Mouse (Mus musculus) right cerebral cortex, postnatal 14 days (tissue): ENCODE measurements around the gene Dnah2.
"Not testable (repeated sequence)": the region's sequence is repeated elsewhere in the genome, so short reads cannot be mapped to it uniquely, and the experiment has no call there.

Experiments
- DNase-seq: peaks from one replicate; pipeline ENCODE4 v3.0.0; 2022

Dnah2 gene

DNA sequence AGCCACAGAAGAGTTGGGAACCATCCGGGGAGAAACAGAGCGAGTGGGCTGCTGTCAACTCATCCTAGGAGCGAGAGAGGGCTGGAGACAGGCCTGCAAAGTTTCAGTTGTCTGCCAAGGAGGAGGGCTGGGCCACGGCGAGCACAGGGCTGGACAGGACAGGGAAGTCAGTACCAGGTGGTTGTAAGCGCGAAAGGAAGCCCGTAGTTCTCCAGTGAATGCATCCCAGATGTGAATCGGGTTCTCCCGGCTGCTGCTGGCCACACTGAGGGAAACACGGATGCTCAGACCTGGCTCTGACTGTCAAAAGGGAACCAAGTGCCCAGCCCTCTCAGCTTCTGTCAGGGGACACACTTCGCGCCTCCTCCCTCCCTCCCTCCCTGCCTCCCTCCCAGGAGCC is 14.5 kb upstream of the Dnah2 start:
- no peak for DNase-seq

GRCm38 (mm10) chr11:69560896-69561854 is 12.3 kb upstream of the Dnah2 start:
- DNase-seq = no peak

DNA sequence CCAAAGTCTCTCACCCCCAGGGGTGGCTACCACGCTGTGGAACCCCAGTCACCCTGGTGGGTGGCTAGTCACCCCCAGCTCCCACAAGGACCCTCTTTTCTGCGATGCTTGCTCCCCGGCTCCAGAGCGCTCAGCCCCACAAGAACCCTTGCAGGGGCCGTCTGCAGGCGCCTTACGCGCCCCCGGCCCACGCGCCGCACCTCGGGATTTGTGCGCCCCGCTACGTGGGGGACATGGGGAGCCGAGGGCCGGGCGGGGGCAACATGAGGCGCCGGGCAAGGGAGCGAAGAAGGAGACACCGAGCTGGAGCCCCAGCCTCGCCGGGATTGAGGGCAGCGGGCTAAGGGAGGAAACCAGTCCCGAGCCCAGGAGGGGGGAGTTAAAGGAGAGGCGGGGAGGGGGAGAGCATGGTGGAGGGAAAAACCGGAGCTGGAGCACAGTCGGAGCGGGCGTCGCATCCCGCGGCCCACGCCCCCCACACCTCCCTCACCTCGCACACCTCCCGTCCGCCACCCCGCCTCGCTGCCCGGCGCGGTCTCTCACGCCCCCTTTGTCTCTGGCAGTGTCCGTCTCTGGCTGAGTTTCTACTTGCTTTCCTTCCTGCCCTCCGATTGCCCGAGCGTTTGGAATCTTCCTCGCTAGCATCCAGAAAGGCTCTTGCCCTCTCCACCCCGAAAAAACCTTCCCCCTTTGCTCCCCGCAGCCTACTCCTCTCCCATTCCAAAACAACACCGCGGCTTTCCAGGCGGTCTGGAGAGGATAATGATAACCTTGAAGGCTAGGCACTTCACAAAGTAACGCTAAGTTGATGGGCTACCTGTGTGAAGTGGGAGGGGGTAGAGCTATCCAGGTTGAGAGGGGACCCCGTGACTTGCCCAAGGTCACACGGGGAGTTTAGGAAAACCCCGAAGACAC is 11.2 kb upstream of the Dnah2 start, which contains the start of gene Efnb3:
TSS of gene Efnb3 (minus strand) at position 355 of the 915 bp plus-strand sequence.
- peak; percentile 63 for DNase-seq

DNA sequence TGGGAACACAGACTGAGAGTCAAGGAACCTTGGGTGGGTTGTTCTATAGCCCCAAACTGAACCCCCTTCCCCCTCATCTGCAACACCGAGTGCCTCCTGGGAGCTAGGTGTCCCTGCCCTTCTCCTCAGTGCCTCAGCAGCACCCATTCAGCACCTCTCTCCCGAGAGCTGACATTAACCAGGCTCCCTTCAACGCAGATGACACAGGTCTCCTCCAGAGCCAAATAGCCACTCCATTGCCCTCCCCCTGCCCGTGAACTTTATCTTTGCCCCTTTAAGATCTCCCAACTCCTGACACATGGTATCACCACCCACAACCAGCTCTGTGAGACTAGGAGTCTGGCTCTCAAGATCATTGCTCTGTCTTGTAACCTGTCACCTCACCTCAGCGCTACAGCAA is 10.3 kb upstream of the Dnah2 start:
- DNase-seq = no peak

- DNase-seq = no peak
Observed at GRCm38 (mm10) chr11:69558756-69559155, 9.8 kb upstream of the Dnah2 start.

- DNase-seq = peak; percentile 66
Observed at GRCm38 (mm10) chr11:69557381-69557958, 8.6 kb upstream of the Dnah2 start.

DNA sequence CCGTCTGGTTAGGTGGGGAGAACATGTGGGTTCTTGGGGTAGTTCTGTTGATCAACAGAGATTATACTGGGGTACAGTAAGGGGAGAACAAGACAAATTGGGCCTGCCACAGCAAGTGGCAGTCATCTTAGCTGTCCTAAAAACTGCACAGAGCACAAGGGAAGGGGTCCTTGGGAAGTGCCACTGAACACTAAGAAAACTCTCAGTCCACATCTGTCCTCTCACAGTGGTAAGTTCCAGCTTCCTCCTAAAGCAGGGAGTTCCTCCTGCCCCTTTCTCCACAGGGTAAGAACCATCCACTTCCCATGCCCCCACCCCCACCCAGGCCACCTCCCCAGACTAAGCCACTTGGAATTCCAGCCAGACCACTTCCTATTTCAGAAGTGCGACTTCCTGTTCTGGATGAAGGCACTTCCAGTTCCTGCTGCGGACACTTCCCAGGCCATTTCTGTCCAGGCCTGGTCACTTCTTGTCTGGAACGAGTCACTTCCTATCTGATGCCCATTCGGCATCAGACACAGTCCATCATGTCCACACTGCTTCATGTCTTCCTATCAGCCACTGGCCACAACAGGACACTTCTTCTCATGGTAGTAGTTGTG is 5.7 kb upstream of the Dnah2 start:
- no peak for DNase-seq

- no peak for DNase-seq
Observed at GRCm38 (mm10) chr11:69553341-69553721, 4.4 kb upstream of the Dnah2 start.

DNA sequence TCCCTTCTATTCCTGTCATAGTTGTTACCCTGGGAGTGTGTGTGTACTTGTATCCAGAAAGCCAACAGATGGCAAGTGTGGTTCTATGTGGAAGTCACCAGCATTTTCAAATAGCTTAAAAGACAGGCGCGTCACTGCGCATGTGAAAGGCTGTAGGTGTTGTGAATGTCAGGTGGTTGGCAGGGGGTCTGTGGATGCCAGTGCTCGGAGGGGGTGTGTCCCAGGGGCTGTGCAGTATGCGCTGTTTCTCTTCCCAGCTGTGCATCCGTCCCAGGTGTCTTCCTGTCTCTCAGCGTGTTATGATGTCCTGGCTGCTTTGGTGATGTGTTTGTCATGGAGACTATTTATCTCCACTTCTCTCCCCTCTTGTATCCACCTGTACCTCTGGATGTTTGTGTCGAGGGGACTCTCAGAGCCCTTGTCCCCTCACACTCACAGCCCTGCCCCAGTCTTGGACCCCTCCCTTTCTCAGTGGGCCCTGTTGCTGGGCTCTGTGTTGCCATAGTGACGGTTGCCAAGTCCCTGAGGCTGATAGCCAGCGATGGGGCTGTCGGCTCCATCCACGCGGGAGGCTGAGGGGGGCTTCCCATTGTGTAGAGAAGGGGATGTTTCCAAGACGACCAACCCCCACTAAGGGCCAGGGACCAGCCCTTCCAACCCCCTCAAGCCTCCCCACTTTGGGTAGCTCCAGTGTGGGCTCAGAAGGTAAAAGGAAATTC is 3.9 kb upstream of the Dnah2 start:
- DNase-seq = peak; percentile 70

DNA sequence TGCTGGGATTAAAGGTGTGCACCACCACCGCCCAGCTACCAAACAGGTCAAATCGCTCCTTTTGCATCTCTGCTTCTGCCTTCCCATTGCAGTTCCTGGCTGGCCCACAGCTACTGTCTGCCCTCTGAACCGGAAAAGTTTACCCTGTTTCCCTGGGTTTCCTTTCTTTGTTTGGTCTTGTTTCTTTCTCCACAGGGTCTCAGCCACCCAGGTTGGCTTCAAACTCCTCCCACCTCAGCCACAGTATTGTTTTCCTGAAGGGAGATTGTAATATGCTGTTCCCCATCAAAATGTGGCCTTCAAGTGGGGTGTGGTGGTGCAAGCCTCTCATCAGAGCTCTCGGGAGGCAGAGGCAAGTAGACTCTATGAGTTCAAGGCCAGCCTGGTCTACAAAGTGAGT is 2.4 kb upstream of the Dnah2 start:
- DNase-seq = no peak

GRCm38 (mm10) chr11:69547071-69547470 is 1.8 kb downstream of the Dnah2 start:
- DNase-seq = peak; percentile 62

DNA sequence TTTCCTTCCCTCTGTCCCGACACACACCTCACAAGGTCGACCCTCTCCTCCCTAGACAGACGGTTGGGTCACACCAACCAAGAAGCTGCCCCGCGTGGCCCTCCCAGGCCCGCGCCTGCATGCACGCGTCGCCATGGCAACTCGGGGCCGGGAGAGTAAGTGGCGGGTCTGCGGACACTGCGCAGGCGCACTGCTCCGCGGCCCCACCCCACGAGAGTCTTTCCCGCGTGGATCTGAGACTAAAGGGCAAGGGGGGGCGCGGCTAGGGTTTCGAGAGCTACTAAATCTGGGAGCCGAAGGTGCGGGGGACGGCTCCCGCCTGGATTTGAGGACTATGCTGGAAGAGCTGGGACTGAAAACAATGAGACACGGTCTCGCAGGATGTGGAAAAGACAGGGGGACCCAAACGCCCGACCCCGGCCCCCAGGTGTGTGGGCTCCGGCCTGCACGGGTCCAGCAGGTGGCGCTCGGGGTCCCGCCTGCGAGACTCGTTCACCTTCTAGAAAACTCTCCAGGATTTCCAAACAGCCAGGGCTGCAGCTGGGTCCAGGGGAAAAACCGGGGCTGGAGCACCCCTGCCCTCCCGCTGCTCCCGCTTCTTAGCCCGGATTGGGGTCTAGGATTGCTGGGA is 2.4 kb downstream of the Dnah2 start:
- DNase-seq = peak; percentile 89

DNA sequence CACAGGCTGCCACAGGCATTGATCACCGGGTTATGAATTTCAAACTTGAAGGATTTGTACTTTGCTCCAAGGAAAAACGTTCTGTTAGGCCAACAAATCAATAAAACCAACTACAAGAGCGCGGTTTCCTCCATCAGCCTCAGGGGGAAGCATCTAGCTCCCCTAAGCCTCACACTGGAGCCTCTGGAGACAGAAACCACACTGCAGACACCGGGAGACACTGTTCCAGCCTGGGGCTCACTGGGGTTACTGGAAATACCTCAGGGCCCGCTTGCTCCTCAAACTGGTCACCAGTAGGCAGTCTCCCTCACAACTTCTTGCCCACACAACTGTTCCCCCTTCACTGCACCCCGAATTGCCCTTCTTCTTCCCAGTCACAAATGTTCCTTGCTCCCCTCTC is 3.0 kb downstream of the Dnah2 start:
- DNase-seq = no peak

- no peak for DNase-seq
Observed at GRCm38 (mm10) chr11:69543598-69543997, 5.3 kb downstream of the Dnah2 start.

DNA sequence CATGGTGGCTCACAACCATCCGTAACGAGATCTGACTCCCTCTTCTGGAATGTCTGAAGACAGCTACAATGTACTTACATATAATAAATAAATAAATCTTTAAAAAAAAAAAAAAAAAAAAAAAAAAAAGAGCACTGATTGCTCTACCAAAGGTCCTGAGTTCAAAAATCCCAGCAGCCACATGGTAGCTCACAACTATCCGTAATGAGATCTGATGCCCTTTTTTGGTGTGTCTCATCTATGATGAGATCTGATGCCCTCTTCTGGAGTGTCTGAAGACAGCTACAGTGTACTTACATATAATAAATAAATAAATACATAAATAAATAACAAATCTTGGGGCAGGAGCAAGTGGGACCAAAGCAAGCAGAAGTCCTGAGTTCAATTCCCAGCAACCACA is 7.2 kb downstream of the Dnah2 start:
- not testable (repeated sequence) for DNase-seq

GRCm38 (mm10) chr11:69540700-69541099 is 8.2 kb downstream of the Dnah2 start:
- no peak for DNase-seq

DNA sequence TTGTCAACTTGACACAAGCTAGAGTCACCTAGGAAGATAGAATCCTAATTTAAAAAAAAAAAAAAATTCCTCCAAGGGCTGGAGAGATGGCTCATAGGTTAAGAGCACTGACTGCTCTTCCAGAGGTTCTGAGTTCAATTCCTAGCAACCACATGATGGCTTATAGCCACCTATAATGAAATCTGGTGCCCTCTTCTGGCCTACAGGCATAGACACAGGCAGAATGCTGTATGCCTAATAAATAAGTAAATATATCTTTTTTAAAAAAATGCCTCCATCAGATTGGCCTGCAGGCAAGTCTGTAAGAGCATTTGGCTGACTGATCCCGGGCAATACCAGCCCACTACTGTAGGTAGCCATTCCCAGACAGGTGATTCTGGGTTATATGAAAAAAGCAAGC is 13.9 kb downstream of the Dnah2 start:
- DNase-seq = no peak

DNA sequence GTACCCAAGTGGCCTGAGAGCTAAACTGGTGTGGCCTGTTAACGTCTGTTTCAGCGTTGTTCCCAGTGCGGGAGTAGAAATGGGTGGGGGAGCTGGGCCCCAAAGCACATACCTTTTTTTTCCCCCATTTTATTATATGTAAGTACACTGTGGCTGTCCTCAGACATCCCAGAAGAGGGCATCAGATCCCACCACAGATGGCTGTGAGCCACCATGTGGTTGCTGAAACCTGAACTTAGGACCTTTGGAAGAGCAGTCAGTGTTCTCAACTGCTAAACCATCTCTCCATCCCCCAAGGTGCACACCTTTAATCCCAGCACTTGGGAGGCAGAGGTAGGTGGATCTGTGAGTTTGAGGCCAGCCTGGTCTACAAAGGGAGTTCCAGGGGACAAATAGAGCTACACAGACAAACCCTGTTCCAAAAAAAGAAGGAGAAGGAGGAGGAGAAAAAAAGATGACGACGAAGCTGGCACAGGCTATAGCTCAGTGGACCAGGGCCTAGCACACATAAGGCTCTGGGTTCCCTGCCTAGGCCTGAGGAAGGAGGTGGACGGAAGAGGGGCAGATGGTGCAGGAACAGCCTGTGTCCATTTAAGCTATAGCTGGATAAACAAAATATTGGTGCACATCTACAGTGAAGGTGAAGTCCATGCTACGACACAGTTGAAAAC is 16.3 kb downstream of the Dnah2 start:
- DNase-seq = no peak

- not testable (repeated sequence) for DNase-seq
Observed at GRCm38 (mm10) chr11:69530755-69531154, 18.2 kb downstream of the Dnah2 start.

- not testable (repeated sequence) for DNase-seq
Observed at GRCm38 (mm10) chr11:69530281-69530680, 18.6 kb downstream of the Dnah2 start.

- no peak for DNase-seq
Observed at GRCm38 (mm10) chr11:69528031-69528390, 20.9 kb downstream of the Dnah2 start.
